Comparison of ENCODE assay signal across 16 mouse cellular contexts in genomic region chr3:51383409-51383808, GRCm38 (mm10). TPM values are rescaled to one million over a fixed set of nuclear protein-coding genes. Genes with fewer than 3 reads are reported as not detected.
DNase-seq lines count a peak whose midpoint lies in the region; ATAC-seq and TF ChIP-seq lines count a peak whose summit lies in the region.
"Had no signal": no experiment of that assay in that cellular context is flagged by ENCODE, and none has a peak within 500 bp of the region (broad histone marks: within the 10 kb centered on the region; RNA-seq: fewer than 3 reads in every experiment).

No protein-coding gene starts in this region.

- peak; percentile 71 for DNase-seq in hindbrain, postnatal 0 days (ENCODE audit: low spot score)
- peak; percentile 76 for DNase-seq in cerebellum, adult 9-11 months
- DNase-seq in retina, embryonic 14.5 days (ENCODE audit: low spot score): peak; percentile 95
- no peak for DNase-seq in layer of hippocampus, postnatal 36 days
- DNase-seq in adrenal gland, postnatal 14 days: no peak
- DNase-seq: gastrocnemius, postnatal 25 days; heart, postnatal 36 days; lung, adult 18-20 months; lung, postnatal 4 days; thymus, postnatal 25 days had no signal

- H3K4me1 ChIP-seq in hindbrain, postnatal 0 days (ENCODE audit: insufficient read depth, low read length): no peaks in the 10 kb centered on the region
- no peaks in the 10 kb centered on the region for H3K4me1 ChIP-seq in hindbrain, embryonic 12.5 days

- 44% methylated on average over 12 of the region's 12 CpGs for WGBS in hindbrain, postnatal 0 days
- WGBS in hindbrain, embryonic 12.5 days: 60% methylated on average over 12 of the region's 12 CpGs

- H3K9me3 ChIP-seq in hindbrain, postnatal 0 days (ENCODE audit: low read length): no peaks in the 10 kb centered on the region
- no peaks in the 10 kb centered on the region for H3K9me3 ChIP-seq in hindbrain, embryonic 12.5 days (replicated peaks)
- H3K9me3 ChIP-seq: limb, embryonic 15.5 days; neural tube, embryonic 13.5 days had no signal

- no peaks in the 10 kb centered on the region for H3K27me3 ChIP-seq in hindbrain, postnatal 0 days (ENCODE audit: insufficient read depth, low read length)
- H3K27me3 ChIP-seq in hindbrain, embryonic 12.5 days: no peaks in the 10 kb centered on the region
- H3K27me3 ChIP-seq: limb, embryonic 15.5 days had no signal

- H3K4me2 ChIP-seq in hindbrain, postnatal 0 days (ENCODE audit: low read depth, low read length): no peak overlapping the region
- no peak overlapping the region for H3K4me2 ChIP-seq in hindbrain, embryonic 12.5 days (replicated peaks)
- H3K4me2 ChIP-seq: heart, embryonic 11.5 days; limb, embryonic 15.5 days; neural tube, embryonic 13.5 days had no signal

- no peak overlapping the region for H3K9ac ChIP-seq in hindbrain, postnatal 0 days (replicated peaks; ENCODE audit: low read length)
- no peak overlapping the region for H3K9ac ChIP-seq in hindbrain, embryonic 12.5 days
- H3K9ac ChIP-seq: limb, embryonic 15.5 days; neural tube, embryonic 13.5 days had no signal

- TF ChIP-seq CTCF in hindbrain, postnatal 0 days (IDR thresholded peaks at IDR 0.05; ENCODE audit: low read depth): no peak

- no peak overlapping the region for H3K4me3 ChIP-seq in hindbrain, postnatal 0 days (ENCODE audit: low read length)
- H3K4me3 ChIP-seq in hindbrain, embryonic 12.5 days: no peak overlapping the region
- H3K4me3 ChIP-seq: limb, embryonic 15.5 days; neural tube, embryonic 13.5 days had no signal

- ATAC-seq in hindbrain, postnatal 0 days: peak; percentile 83
- no peak for ATAC-seq in hindbrain, embryonic 12.5 days (ENCODE audit: low FRiP score)
- peak; percentile 75; the same call in 1 of the 2 replicates for ATAC-seq in cerebellum, adult (ENCODE audit: insufficient number of reproducible peaks, low FRiP score, low TSS enrichment)
- ATAC-seq: inflammation-experienced regulatory T-cells, adult 6 months had no signal

- no peaks in the 10 kb centered on the region for H3K36me3 ChIP-seq in hindbrain, postnatal 0 days (ENCODE audit: insufficient read depth, low read length)
- H3K36me3 ChIP-seq in hindbrain, embryonic 12.5 days: no peaks in the 10 kb centered on the region
- H3K36me3 ChIP-seq: limb, embryonic 15.5 days; neural tube, embryonic 13.5 days had no signal

- no peak overlapping the region for H3K27ac ChIP-seq in hindbrain, postnatal 0 days
- H3K27ac ChIP-seq in hindbrain, embryonic 12.5 days: no peak overlapping the region
- H3K27ac ChIP-seq: limb, embryonic 15.5 days; neural tube, embryonic 13.5 days had no signal

RNA-seq across cellular contexts. Expression of gene Mgarp, which starts 13.1 kb away (rescaled TPM):
- total RNA-seq in hindbrain, postnatal 0 days (2014; rRNA removed): 2.8 and 3.1 TPM in 2 replicates
- 2.1 and 3.2 TPM in 2 replicates for polyA plus RNA-seq in hindbrain, postnatal 0 days (2015; fragmentation: Nextera tagmentation; extraction: Ambion mirVana)
- 5.0 and 5.3 TPM in 2 replicates for polyA plus RNA-seq in hindbrain, embryonic 12.5 days (2016; fragmentation: Nextera tagmentation; extraction: Ambion mirVana)
- not detected for total RNA-seq in layer of hippocampus, postnatal 36 days (2021)
- total RNA-seq in adrenal gland, postnatal 14 days (2021): 308 and 324 TPM in 2 replicates
- total RNA-seq: gastrocnemius, postnatal 25 days had no signal

RNA-seq across cellular contexts. Expression of gene Ndufc1, which starts 25.4 kb away (rescaled TPM):
- 33.4 and 35.0 TPM in 2 replicates for total RNA-seq in hindbrain, postnatal 0 days (2014; rRNA removed)
- polyA plus RNA-seq in hindbrain, postnatal 0 days (2015; fragmentation: Nextera tagmentation; extraction: Ambion mirVana): 1,023 and 1,091 TPM in 2 replicates
- 692 and 752 TPM in 2 replicates for polyA plus RNA-seq in hindbrain, embryonic 12.5 days (2016; fragmentation: Nextera tagmentation; extraction: Ambion mirVana)
- total RNA-seq in layer of hippocampus, postnatal 36 days (2021): 100 to 1,000 TPM; 323 to 359 TPM
- total RNA-seq in adrenal gland, postnatal 14 days (2021): 888 and 904 TPM in 2 replicates

RNA-seq across cellular contexts. Expression of gene Naa15, which starts 31.5 kb away (rescaled TPM):
- total RNA-seq in hindbrain, postnatal 0 days (2014; rRNA removed): 20.4 and 22.5 TPM in 2 replicates
- polyA plus RNA-seq in hindbrain, postnatal 0 days (2015; fragmentation: Nextera tagmentation; extraction: Ambion mirVana): 35.0 and 36.5 TPM in 2 replicates
- 68.1 and 69.0 TPM in 2 replicates for polyA plus RNA-seq in hindbrain, embryonic 12.5 days (2016; fragmentation: Nextera tagmentation; extraction: Ambion mirVana)
- 10 to 100 TPM; 49.3 to 56.6 TPM for total RNA-seq in layer of hippocampus, postnatal 36 days (2021)
- total RNA-seq in adrenal gland, postnatal 14 days (2021): 47.8 and 50.1 TPM in 2 replicates

RNA-seq across cellular contexts. Expression of gene Elf2, which starts 42.9 kb away (rescaled TPM):
- total RNA-seq in hindbrain, postnatal 0 days (2014; rRNA removed): 47.8 and 56.2 TPM in 2 replicates
- polyA plus RNA-seq in hindbrain, postnatal 0 days (2015; fragmentation: Nextera tagmentation; extraction: Ambion mirVana): 31.2 and 32.6 TPM in 2 replicates
- polyA plus RNA-seq in hindbrain, embryonic 12.5 days (2016; fragmentation: Nextera tagmentation; extraction: Ambion mirVana): 41.4 and 46.7 TPM in 2 replicates
- total RNA-seq in layer of hippocampus, postnatal 36 days (2021): 10 to 100 TPM; 50.2 to 52.0 TPM
- 87.8 and 88.4 TPM in 2 replicates for total RNA-seq in adrenal gland, postnatal 14 days (2021)

Comparison
In these comparisons a context has a peak if more than half of its experiments do, and no peak if none do; other contexts are left out.
1. DNase-seq: peak in hindbrain, postnatal 0 days (single experiment), cerebellum, adult 9-11 months (single experiment) and retina, embryonic 14.5 days (single experiment); none in layer of hippocampus, postnatal 36 days (0 of 2) and adrenal gland, postnatal 14 days (single experiment).
2. RNA of gene Mgarp, which starts 13.1 kb away (total RNA-seq): 308 to 324 TPM in adrenal gland, postnatal 14 days; 2.8 to 3.1 TPM in hindbrain, postnatal 0 days and not detected in layer of hippocampus, postnatal 36 days; every median in the first group is over 10 times any median in the second.